Mouse (Mus musculus): ENCODE data around the gene Nptx2.

DNA sequence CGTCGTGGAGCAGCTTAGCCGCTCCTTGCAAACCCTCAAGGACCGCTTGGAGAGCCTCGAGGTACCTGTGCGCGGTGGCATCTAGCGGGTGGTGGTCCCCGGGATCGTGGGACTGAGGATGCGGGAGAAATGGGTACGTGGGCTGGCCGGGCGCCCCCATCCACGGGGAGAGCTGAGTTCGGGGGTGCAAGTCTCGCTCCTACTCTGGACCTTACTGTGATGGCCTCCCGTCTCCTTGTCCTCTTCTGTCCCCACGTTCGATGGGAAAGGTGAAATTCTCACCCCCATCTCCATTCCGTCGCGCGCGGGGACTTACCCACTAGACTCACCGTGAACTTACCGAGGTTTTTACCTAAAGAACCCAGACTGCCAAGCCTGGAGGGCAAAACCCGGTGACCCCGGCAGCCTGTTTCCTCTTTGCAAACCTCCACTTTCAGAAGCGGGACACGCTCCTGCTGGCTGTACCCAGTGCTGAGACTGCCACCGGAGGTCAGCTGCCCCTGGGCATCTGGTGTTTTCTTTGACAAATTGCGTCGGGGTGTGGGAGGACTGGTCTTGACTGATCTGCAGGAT lies 807 bp downstream of the Nptx2 start:
- no peak for TF ChIP-seq CTCF (IDR thresholded peaks at IDR 0.05; ENCODE audit: low read depth, low read length)
- TF ChIP-seq POLR2A (IDR thresholded peaks at IDR 0.05; ENCODE audit: borderline replicate concordance, low read depth, low read length): no peak

All from bone marrow macrophage, adult 2 months (primary cell).